Mouse (Mus musculus): ENCODE results near the gene Mnd1. TPM values are rescaled to one million over a fixed set of nuclear protein-coding genes. Genes with fewer than 3 reads are reported as not detected.

The Mnd1 gene
- polyA plus RNA-seq, 1 experiment from 2014 or later, result 8.1 TPM

Other genes starting within 250 kb of the Mnd1 start
- 81.5 and 84.3 TPM in 2 replicates for gene Tmem131l, start 115.6 kb downstream of the Mnd1 start, polyA plus RNA-seq (2016; fragmentation: Nextera tagmentation; extraction: Ambion mirVana)
- gene Gm6525, start 18.3 kb upstream of the Mnd1 start, polyA plus RNA-seq (2016; fragmentation: Nextera tagmentation; extraction: Ambion mirVana), result 1.4 and 2.4 TPM in 2 replicates
- gene Trim2, start 151.1 kb upstream of the Mnd1 start, polyA plus RNA-seq (2016; fragmentation: Nextera tagmentation; extraction: Ambion mirVana), result 121 and 125 TPM in 2 replicates

Data from hindbrain, embryonic 12.5 days (tissue).